Mouse (Mus musculus) myocyte (in vitro differentiated cells): ENCODE data around the gene Ppp1r3d. TPM values are rescaled to one million over a fixed set of nuclear protein-coding genes. Genes with fewer than 3 reads are reported as not detected.

Experiments
- H3K27me3 ChIP-seq: one replicate; pipeline ENCODE4 v1.6.1; 2011; ENCODE audit not compliant: control insufficient read depth, insufficient read depth, insufficient read length
- H3K36me3 ChIP-seq: one replicate; pipeline ENCODE4 v1.6.1; 2011; ENCODE audit not compliant: control insufficient read depth, insufficient read depth
- H3K4me2 ChIP-seq: one replicate; pipeline ENCODE4 v1.6.1; 2011; ENCODE audit warnings: low read depth, control low read depth
- H3K4me3 ChIP-seq: one replicate; pipeline ENCODE4 v1.5.1; 2011; ENCODE audit warnings: mild to moderate bottlenecking, control low read depth, moderate library complexity
- H3K79me2 ChIP-seq: one replicate; pipeline ENCODE4 v1.6.1; 2011; ENCODE audit not compliant: control insufficient read depth, insufficient read depth
- H3ac ChIP-seq: one replicate; pipeline ENCODE4 v1.6.1; 2011; ENCODE audit not compliant: control insufficient read depth, insufficient read length
- CEBPB ChIP-seq: IDR thresholded peaks from 2 replicates; pipeline ENCODE4 v1.6.1; 2011; ENCODE audit warnings: mild to moderate bottlenecking, moderate library complexity; ENCODE audit not compliant: poor library complexity, insufficient read depth, severe bottlenecking
- E2F4 ChIP-seq: IDR thresholded peaks from one replicate; pipeline ENCODE4 v1.6.1; 2011; ENCODE audit warnings: mild to moderate bottlenecking, control low read depth, moderate library complexity; ENCODE audit not compliant: insufficient read depth
- MAX ChIP-seq: IDR thresholded peaks from one replicate; pipeline ENCODE4 v1.6.1; 2011; ENCODE audit warnings: low read depth, mild to moderate bottlenecking, control low read depth
- MYOD1 ChIP-seq, 3 experiments: IDR thresholded peaks; one replicate each; pipeline ENCODE4 v1.6.1; 2011; ENCODE audit warnings: control low read depth in 2 of 3, low read depth in 2 of 3, mild to moderate bottlenecking in 2 of 3, moderate library complexity in 1 of 3; ENCODE audit not compliant: insufficient read length in 2 of 3, control insufficient read depth in 1 of 3
- MYOG ChIP-seq, 3 experiments: IDR thresholded peaks; one replicate each; pipeline ENCODE4 v1.6.1; 2011; ENCODE audit warnings: control low read depth in 2 of 3, low read depth in 2 of 3, mild to moderate bottlenecking in 2 of 3; ENCODE audit not compliant: insufficient read length in 2 of 3, control insufficient read depth in 1 of 3, insufficient read depth in 1 of 3
- POLR2A ChIP-seq: IDR thresholded peaks from one replicate; pipeline ENCODE4 v1.6.1; 2011; ENCODE audit warnings: low read depth, mild to moderate bottlenecking, control low read depth, moderate library complexity; ENCODE audit not compliant: insufficient read length
- POLR2AphosphoS2 ChIP-seq: IDR thresholded peaks from one replicate; pipeline ENCODE4 v1.6.1; 2011; ENCODE audit warnings: low read depth, control low read depth; ENCODE audit not compliant: insufficient read length
- REST ChIP-seq: IDR thresholded peaks from one replicate; pipeline ENCODE4 v1.6.1; 2011; ENCODE audit warnings: mild to moderate bottlenecking, control low read depth, moderate library complexity; ENCODE audit not compliant: insufficient read depth, insufficient read length
- SRF ChIP-seq: IDR thresholded peaks from one replicate; pipeline ENCODE4 v1.6.1; 2011; ENCODE audit warnings: low read depth; ENCODE audit not compliant: control insufficient read depth, insufficient read length
- TCF12 ChIP-seq: IDR thresholded peaks from one replicate; pipeline ENCODE4 v1.6.1; 2011; ENCODE audit warnings: mild to moderate bottlenecking, control low read depth; ENCODE audit not compliant: poor library complexity, insufficient read depth, severe bottlenecking
- TCF3 ChIP-seq: IDR thresholded peaks from one replicate; pipeline ENCODE4 v1.6.1; 2011; ENCODE audit warnings: low read depth, control low read depth; ENCODE audit not compliant: insufficient read length
- USF1 ChIP-seq: IDR thresholded peaks from one replicate; pipeline ENCODE4 v1.6.1; 2011; ENCODE audit warnings: low read depth, mild to moderate bottlenecking, control low read depth, moderate library complexity
- polyA plus RNA-seq: library from polyadenylated mRNA; unstranded; fragments of >200 nt; fragmentation: generic; extraction: Trizol; gene quantifications from one replicate; pipeline ENCODE4 v1.2.1, GENCODE M21; 2012; ENCODE audit warnings: missing spikeins

The Ppp1r3d gene
- polyA plus RNA-seq, 1 experiment, result not detected

GRCm38 (mm10) chr2:178433495-178433894 is 19.2 kb upstream of the Ppp1r3d start:
- Histone ChIP-seq H3K27me3 (no peaks in the 10 kb centered on the region), H3K36me3 (no peaks in the 10 kb centered on the region), H3ac (no peak overlapping the region), H3K4me2 (no peak overlapping the region), H3K4me3 (no peak overlapping the region), H3K79me2 (no peaks in the 10 kb centered on the region)
- TF ChIP-seq REST, result no peak
- TF ChIP-seq E2F4, result no peak
- no peak for TF ChIP-seq POLR2A
- TF ChIP-seq TCF12, result no peak
- TF ChIP-seq POLR2AphosphoS2, result no peak
- no peak for TF ChIP-seq TCF3
- no peak for TF ChIP-seq MYOD1 (IDR thresholded peaks at IDR 0.05; ENCODE audit: control insufficient read depth in 1 of 3, insufficient read length in 2 of 3, low read depth in 2 of 3)
- no peak for TF ChIP-seq SRF
- TF ChIP-seq MAX, result no peak
- no peak for TF ChIP-seq CEBPB
- no peak for TF ChIP-seq MYOG (IDR thresholded peaks at IDR 0.05; ENCODE audit: control insufficient read depth in 1 of 3, insufficient read depth in 1 of 3, insufficient read length in 2 of 3, low read depth in 2 of 3)
- TF ChIP-seq USF1, result no peak

GRCm38 (mm10) chr2:178430231-178430630 is 16.0 kb upstream of the Ppp1r3d start, which contains the start of gene Cdh26:
TSS of gene Cdh26 (plus strand) at chr2:178430531.
- H3K36me3 ChIP-seq, result no peaks in the 10 kb centered on the region
- H3K4me3 ChIP-seq, result no peak within 1 kb of the TSS
- TF ChIP-seq MYOG (IDR thresholded peaks at IDR 0.05; ENCODE audit: control insufficient read depth in 1 of 3, insufficient read depth in 1 of 3, insufficient read length in 2 of 3, low read depth in 2 of 3) (no peak), MYOD1 (IDR thresholded peaks at IDR 0.05; ENCODE audit: control insufficient read depth in 1 of 3, insufficient read length in 2 of 3, low read depth in 2 of 3) (no peak), E2F4 (no peak), POLR2AphosphoS2 (no peak), SRF (no peak), MAX (no peak), TCF3 (no peak), USF1 (no peak), CEBPB (no peak), REST (no peak), TCF12 (no peak), POLR2A (no peak)
- no peak within 1 kb of the TSS for H3K4me2 ChIP-seq
- H3K27me3 ChIP-seq, result no peaks in the 10 kb centered on the region
- H3K79me2 ChIP-seq, result no peaks in the 10 kb centered on the region
- H3ac ChIP-seq, result no peak within 1 kb of the TSS

- H3K36me3 ChIP-seq, result no peaks in the 10 kb centered on the region
- no peak overlapping the region for H3K4me3 ChIP-seq
- no peaks in the 10 kb centered on the region for H3K79me2 ChIP-seq
- H3K27me3 ChIP-seq, result no peaks in the 10 kb centered on the region
- TF ChIP-seq MYOD1 (IDR thresholded peaks at IDR 0.05; ENCODE audit: control insufficient read depth in 1 of 3, insufficient read length in 2 of 3, low read depth in 2 of 3), result no peak
- TF ChIP-seq TCF3, result no peak
- TF ChIP-seq MYOG (IDR thresholded peaks at IDR 0.05; ENCODE audit: control insufficient read depth in 1 of 3, insufficient read depth in 1 of 3, insufficient read length in 2 of 3, low read depth in 2 of 3), result no peak
- TF ChIP-seq TCF12, result no peak
- no peak for TF ChIP-seq E2F4
- TF ChIP-seq MAX, result no peak
- H3ac ChIP-seq, result no peak overlapping the region
- H3K4me2 ChIP-seq, result no peak overlapping the region
Measured at GRCm38 (mm10) chr2:178429426-178429825, 15.2 kb upstream of the Ppp1r3d start.

GRCm38 (mm10) chr2:178428676-178429075 is 14.4 kb upstream of the Ppp1r3d start:
- Histone ChIP-seq H3K4me3 (no peak overlapping the region), H3K79me2 (no peaks in the 10 kb centered on the region), H3K4me2 (no peak overlapping the region), H3K36me3 (no peaks in the 10 kb centered on the region), H3K27me3 (no peaks in the 10 kb centered on the region), H3ac (no peak overlapping the region)
- TF ChIP-seq POLR2A, result no peak
- TF ChIP-seq SRF, result no peak
- no peak for TF ChIP-seq POLR2AphosphoS2
- no peak for TF ChIP-seq TCF3
- TF ChIP-seq E2F4, result no peak
- TF ChIP-seq TCF12, result no peak
- no peak for TF ChIP-seq REST
- no peak for TF ChIP-seq MYOD1 (IDR thresholded peaks at IDR 0.05; ENCODE audit: control insufficient read depth in 1 of 3, insufficient read length in 2 of 3, low read depth in 2 of 3)
- TF ChIP-seq MAX, result no peak
- no peak for TF ChIP-seq USF1
- TF ChIP-seq MYOG (IDR thresholded peaks at IDR 0.05; ENCODE audit: control insufficient read depth in 1 of 3, insufficient read depth in 1 of 3, insufficient read length in 2 of 3, low read depth in 2 of 3), result no peak
- no peak for TF ChIP-seq CEBPB

- H3ac ChIP-seq, result no peak overlapping the region
- TF ChIP-seq TCF12, result no peak
- no peak for TF ChIP-seq POLR2AphosphoS2
- H3K4me3 ChIP-seq, result no peak overlapping the region
- no peaks in the 10 kb centered on the region for H3K79me2 ChIP-seq
- H3K27me3 ChIP-seq, result no peaks in the 10 kb centered on the region
- H3K36me3 ChIP-seq, result no peaks in the 10 kb centered on the region
- no peak overlapping the region for H3K4me2 ChIP-seq
Measured at GRCm38 (mm10) chr2:178428183-178428582, 13.9 kb upstream of the Ppp1r3d start.
